Mouse (Mus musculus): Measurements from ENCODE around the gene Smad9.

DNA sequence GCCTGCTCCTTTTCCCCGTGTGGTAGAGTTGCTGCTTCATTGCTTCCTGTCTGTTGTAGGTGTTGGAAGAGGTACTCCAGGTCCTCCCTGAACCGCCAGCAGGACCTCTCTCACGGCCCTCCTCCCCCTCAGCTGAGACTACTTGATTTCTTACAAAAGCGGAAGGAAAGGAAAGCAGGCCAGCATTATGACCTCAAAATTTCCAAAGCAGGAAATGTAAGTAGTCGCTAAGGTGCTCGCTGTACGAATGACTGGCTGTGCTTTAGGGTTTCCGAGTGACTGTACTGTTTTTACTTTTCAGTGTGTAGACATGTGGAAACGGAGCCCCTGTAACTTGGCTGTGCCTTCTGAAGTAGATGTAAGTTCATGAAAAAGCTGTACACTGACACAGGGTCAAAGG lies 46.4 kb upstream of the Smad9 start:
- TF ChIP-seq CTCF (IDR thresholded peaks at IDR 0.05; ENCODE audit: low read depth): no peak
- TF ChIP-seq EP300 (IDR thresholded peaks at IDR 0.05; ENCODE audit: low read depth): no peak

Data from liver, embryonic 14.5 days (tissue).